Mouse (Mus musculus): ENCODE measurements around the gene Pfas. TPM values are rescaled to one million over a fixed set of nuclear protein-coding genes. Genes with fewer than 3 reads are reported as not detected.

The Pfas gene
- polyA plus RNA-seq, 1 experiment from 2014 or later = 15.5 TPM

DNA sequence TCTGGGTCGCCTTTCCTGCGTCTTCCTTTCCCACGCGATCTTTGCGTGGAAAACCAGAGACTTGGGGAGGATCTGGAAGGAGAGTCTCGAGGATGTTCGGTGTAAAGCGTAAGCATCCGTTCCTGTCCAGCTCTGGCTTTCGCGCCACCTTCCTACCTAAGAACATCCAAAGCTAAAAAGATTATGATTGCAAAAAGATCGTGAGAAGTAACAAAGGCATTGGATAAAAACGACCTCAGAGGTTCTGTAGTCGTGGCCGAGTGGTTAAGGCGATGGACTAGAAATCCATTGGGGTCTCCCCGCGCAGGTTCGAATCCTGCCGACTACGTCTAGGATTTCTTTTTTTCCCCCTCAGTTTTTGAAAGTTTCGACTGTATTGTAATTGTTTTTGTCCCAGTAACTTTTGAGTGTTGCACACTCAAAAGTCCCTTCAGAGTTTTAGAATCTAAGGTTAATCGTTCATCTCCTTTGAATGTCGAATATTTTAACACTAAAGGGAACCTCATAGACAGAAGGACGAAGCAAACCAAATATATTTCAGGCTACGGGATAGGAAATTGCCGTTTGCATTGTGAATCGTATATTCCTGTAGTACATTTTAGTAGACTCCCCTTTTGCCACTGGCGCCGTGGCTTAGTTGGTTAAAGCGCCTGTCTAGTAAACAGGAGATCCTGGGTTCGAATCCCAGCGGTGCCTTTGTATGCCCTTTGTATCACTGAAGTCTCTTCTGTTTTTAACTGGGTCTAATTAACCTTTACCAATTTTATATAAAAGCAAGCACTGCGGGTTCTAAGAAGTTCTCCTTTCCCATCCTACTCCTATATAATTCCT, 29.2 kb upstream of the Pfas start:
- H3K4me1 ChIP-seq = peaks cover 32% of the 10 kb centered on the region
- WGBS = under 1% methylated on average over 34 of the region's 34 CpGs
- H3K4me3 ChIP-seq (replicated peaks) = peak overlapping the region; percentile 67
- H3K36me3 ChIP-seq = peaks cover 27% of the 10 kb centered on the region
- peak overlapping the region; percentile 70 for H3K4me2 ChIP-seq
- peak overlapping the region; percentile 75 for H3K9ac ChIP-seq (replicated peaks)
- ATAC-seq (ENCODE audit: low FRiP score) = peak; percentile 53
- no peaks in the 10 kb centered on the region for H3K9me3 ChIP-seq (replicated peaks)
- no peaks in the 10 kb centered on the region for H3K27me3 ChIP-seq (replicated peaks)
- H3K27ac ChIP-seq (replicated peaks) = peak overlapping the region; percentile 88

DNA sequence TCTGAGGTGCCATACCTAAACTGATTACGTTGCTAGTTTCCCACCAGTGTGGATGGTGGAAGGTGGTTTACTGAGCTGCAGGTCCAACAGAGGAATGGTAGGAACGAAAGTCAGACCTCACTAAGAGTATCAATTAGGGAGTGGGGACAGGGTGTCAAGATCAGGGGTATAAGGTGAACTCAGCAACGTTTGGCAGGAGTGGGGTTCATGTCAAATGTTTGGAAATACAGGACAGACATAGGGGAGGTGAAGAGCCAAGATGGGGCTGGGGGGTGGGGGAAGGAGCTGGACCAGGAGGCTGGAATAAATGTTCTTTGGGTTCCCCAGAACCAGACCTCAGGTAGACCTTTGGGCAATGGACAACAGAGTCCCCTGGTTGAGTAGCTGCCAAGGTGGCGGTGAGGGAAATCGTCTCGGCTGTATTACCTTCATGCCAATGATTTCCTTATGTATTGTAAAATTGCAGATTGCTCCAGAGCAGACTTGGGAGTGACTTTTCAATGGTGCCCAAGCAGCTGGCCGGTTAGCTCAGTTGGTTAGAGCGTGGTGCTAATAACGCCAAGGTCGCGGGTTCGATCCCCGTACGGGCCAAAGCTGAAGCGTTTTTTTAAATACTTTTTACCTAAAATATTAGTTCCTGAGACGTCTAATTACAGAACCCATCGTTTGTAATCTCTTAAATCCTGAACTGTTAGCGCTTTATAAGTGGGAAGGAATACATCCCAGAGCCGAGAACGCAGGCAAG, 28.4 kb upstream of the Pfas start:
- 10% methylated on average over 20 of the region's 20 CpGs for WGBS
- Histone ChIP-seq H3K4me3 (replicated peaks) (peak overlapping the region; percentile 67), H3K9me3 (replicated peaks) (no peaks in the 10 kb centered on the region), H3K9ac (replicated peaks) (peak overlapping the region; percentile 75), H3K27me3 (replicated peaks) (no peaks in the 10 kb centered on the region), H3K4me2 (peak overlapping the region; percentile 70), H3K27ac (replicated peaks) (peak overlapping the region; percentile 88), H3K4me1 (peaks cover 32% of the 10 kb centered on the region), H3K36me3 (peaks cover 32% of the 10 kb centered on the region)
- ATAC-seq (ENCODE audit: low FRiP score) = 0 out of 2 replicates have a peak, but pooled peaks have one; percentile 30

GRCm38 (mm10) chr11:69035849-69036248, 27.6 kb upstream of the Pfas start:
- peaks cover 40% of the 10 kb centered on the region for H3K36me3 ChIP-seq
- no peaks in the 10 kb centered on the region for H3K27me3 ChIP-seq (replicated peaks)
- H3K4me2 ChIP-seq = peak overlapping the region; percentile 70
- 2% methylated on average over 8 of the region's 8 CpGs for WGBS
- no peaks in the 10 kb centered on the region for H3K9me3 ChIP-seq (replicated peaks)
- peaks cover 32% of the 10 kb centered on the region for H3K4me1 ChIP-seq
- no peak overlapping the region; the same call in 1 of the 2 replicates for H3K9ac ChIP-seq (replicated peaks)
- H3K27ac ChIP-seq (replicated peaks) = peak overlapping the region; percentile 88
- no peak for ATAC-seq (ENCODE audit: low FRiP score)
- H3K4me3 ChIP-seq (replicated peaks) = no peak overlapping the region; the same call in 1 of the 2 replicates

- Histone ChIP-seq H3K9ac (replicated peaks) (no peak overlapping the region; the same call in 1 of the 2 replicates), H3K4me3 (replicated peaks) (no peak overlapping the region), H3K27me3 (replicated peaks) (no peaks in the 10 kb centered on the region), H3K4me2 (peak overlapping the region; percentile 70), H3K36me3 (peaks cover 44% of the 10 kb centered on the region), H3K9me3 (replicated peaks) (no peaks in the 10 kb centered on the region), H3K4me1 (peaks cover 32% of the 10 kb centered on the region), H3K27ac (replicated peaks) (peak overlapping the region; percentile 88)
- 81% methylated on average over 9 of the region's 9 CpGs for WGBS
- no peak for ATAC-seq (ENCODE audit: low FRiP score)
Measured at GRCm38 (mm10) chr11:69035411-69035810, 27.2 kb upstream of the Pfas start.

DNA sequence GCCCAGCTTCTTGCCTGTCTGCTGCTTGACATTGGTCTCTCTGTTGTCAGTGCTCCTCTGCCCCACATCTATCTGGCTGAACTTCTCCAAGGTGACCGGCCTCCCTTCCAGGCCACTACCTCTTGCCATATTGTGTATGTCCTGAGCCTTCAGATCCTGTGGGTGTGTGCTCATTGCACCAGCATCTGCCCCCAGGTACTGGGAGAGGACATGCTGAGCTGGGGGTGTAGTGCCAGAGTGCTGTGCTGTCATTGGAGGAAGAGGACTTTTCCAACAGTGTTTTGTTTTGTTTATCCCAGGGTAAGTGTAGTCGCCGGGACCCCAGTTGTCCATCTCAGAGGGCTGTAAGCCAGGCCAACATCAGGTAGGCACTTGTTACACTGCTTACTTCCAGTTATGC, 26.3 kb upstream of the Pfas start:
- 94% methylated on average over 3 of the region's 3 CpGs for WGBS
- Histone ChIP-seq H3K4me2 (no peak overlapping the region), H3K4me1 (peaks cover 31% of the 10 kb centered on the region)

DNA sequence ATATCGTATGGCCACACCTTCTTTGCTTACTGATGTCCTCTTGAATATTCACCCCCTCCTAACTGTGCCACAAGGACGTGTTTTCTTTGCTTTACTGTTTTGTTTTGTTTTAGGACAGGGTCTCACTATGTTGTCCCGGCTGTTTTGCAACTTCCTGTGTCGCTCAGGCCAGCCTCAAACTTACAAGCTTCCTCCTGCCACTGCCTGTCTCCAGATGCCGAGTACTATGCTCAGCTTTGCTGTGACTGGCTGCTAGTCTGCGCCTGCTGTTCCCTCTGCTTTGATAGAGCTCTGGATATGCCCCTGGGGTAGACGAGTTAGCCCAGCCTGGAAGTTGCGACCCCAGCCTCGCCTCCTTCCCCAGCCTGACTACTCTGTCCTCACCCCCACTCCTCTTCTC, 25.3 kb upstream of the Pfas start:
- Histone ChIP-seq H3K9me3 (replicated peaks) (no peaks in the 10 kb centered on the region), H3K9ac (replicated peaks) (no peak overlapping the region), H3K27ac (replicated peaks) (no peak overlapping the region), H3K4me3 (replicated peaks) (no peak overlapping the region), H3K36me3 (peaks cover 63% of the 10 kb centered on the region), H3K4me1 (peaks cover 21% of the 10 kb centered on the region), H3K27me3 (replicated peaks) (no peaks in the 10 kb centered on the region), H3K4me2 (no peak overlapping the region)
- no peak for ATAC-seq (ENCODE audit: low FRiP score)
- WGBS = 80% methylated on average over 9 of the region's 9 CpGs

More for the DNA sequence above, 26.3 kb upstream of the Pfas start:
- Histone ChIP-seq H3K4me3 (replicated peaks) (no peak overlapping the region), H3K27me3 (replicated peaks) (no peaks in the 10 kb centered on the region), H3K9me3 (replicated peaks) (no peaks in the 10 kb centered on the region), H3K9ac (replicated peaks) (no peak overlapping the region), H3K27ac (replicated peaks) (no peak overlapping the region), H3K36me3 (peaks cover 53% of the 10 kb centered on the region)
- no peak for ATAC-seq (ENCODE audit: low FRiP score)

DNA sequence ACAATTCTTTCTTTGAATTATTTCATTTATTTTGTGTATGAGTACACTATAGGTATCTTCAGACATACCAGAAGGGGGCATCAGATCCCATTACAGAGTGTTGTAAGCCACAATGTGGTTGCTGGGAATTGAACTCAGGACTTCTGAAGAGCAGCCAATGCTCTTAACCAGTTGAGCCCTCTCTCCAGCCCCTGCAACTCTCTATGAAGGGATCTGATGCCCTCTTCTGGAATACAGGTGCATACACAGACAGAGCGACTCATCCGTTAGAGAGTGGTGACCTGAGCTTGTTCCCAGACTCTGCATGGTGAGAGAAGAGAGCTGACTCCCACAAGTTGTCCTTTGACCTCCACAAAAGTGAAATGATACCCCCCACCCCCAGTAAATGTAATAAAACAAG, 20.5 kb upstream of the Pfas start:
- Histone ChIP-seq H3K27me3 (replicated peaks) (no peaks in the 10 kb centered on the region), H3K9ac (replicated peaks) (no peak overlapping the region), H3K36me3 (peaks cover 96% of the 10 kb centered on the region), H3K9me3 (replicated peaks) (no peaks in the 10 kb centered on the region), H3K27ac (replicated peaks) (no peak overlapping the region), H3K4me1 (no peaks in the 10 kb centered on the region), H3K4me3 (replicated peaks) (no peak overlapping the region), H3K4me2 (no peak overlapping the region)
- WGBS = 70% methylated on average over 2 of the region's 2 CpGs
- ATAC-seq (ENCODE audit: low FRiP score) = no peak

- H3K27me3 ChIP-seq (replicated peaks) = no peaks in the 10 kb centered on the region
- H3K9me3 ChIP-seq (replicated peaks) = no peaks in the 10 kb centered on the region
- WGBS = 96% methylated on average over 3 of the region's 3 CpGs
- H3K9ac ChIP-seq (replicated peaks) = no peak overlapping the region
- H3K36me3 ChIP-seq = peaks cover 99% of the 10 kb centered on the region
- H3K27ac ChIP-seq (replicated peaks) = no peak overlapping the region
- no peak for ATAC-seq (ENCODE audit: low FRiP score)
- no peaks in the 10 kb centered on the region for H3K4me1 ChIP-seq
- no peak overlapping the region for H3K4me3 ChIP-seq (replicated peaks)
- no peak overlapping the region for H3K4me2 ChIP-seq
Measured at GRCm38 (mm10) chr11:69026562-69026961, 18.3 kb upstream of the Pfas start.

GRCm38 (mm10) chr11:69020691-69021090, 12.4 kb upstream of the Pfas start:
- Histone ChIP-seq H3K4me3 (replicated peaks) (no peak overlapping the region), H3K4me2 (no peak overlapping the region), H3K4me1 (peaks cover 11% of the 10 kb centered on the region), H3K27me3 (replicated peaks) (no peaks in the 10 kb centered on the region), H3K36me3 (peaks cover 44% of the 10 kb centered on the region), H3K9ac (replicated peaks) (no peak overlapping the region), H3K27ac (replicated peaks) (no peak overlapping the region), H3K9me3 (replicated peaks) (no peaks in the 10 kb centered on the region)
- ATAC-seq (ENCODE audit: low FRiP score) = no peak

DNA sequence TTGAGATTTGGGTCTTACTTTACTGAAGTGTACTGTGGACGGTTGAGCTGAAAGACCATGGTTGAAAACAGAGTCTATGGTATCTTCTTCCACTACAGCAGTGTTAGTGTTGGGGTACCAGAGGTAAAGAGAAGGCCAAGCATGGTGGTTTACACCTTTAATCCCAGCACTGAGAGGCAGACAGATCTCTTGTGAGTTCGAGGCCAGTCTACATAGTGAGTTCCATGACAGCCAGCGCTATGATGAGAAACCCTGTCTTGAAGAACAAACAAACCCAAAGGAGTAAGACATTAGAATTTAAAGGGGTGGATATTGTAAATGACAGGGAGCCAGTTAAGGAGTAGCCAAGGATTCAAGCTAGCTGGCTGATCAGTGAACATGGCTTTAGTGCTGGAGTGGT, 8.5 kb upstream of the Pfas start:
- WGBS = 66% methylated on average over 3 of the region's 3 CpGs
- H3K27me3 ChIP-seq (replicated peaks) = no peaks in the 10 kb centered on the region
- H3K27ac ChIP-seq (replicated peaks) = peak overlapping the region; percentile 94
- peak overlapping the region; percentile 68 for H3K4me2 ChIP-seq
- H3K9ac ChIP-seq (replicated peaks) = peak overlapping the region; percentile 73
- no peak for ATAC-seq (ENCODE audit: low FRiP score)
- no peaks in the 10 kb centered on the region for H3K9me3 ChIP-seq (replicated peaks)
- peak overlapping the region; percentile 51 for H3K4me3 ChIP-seq (replicated peaks)
- H3K4me1 ChIP-seq = peaks cover 20% of the 10 kb centered on the region
- peaks cover 5% of the 10 kb centered on the region for H3K36me3 ChIP-seq

DNA sequence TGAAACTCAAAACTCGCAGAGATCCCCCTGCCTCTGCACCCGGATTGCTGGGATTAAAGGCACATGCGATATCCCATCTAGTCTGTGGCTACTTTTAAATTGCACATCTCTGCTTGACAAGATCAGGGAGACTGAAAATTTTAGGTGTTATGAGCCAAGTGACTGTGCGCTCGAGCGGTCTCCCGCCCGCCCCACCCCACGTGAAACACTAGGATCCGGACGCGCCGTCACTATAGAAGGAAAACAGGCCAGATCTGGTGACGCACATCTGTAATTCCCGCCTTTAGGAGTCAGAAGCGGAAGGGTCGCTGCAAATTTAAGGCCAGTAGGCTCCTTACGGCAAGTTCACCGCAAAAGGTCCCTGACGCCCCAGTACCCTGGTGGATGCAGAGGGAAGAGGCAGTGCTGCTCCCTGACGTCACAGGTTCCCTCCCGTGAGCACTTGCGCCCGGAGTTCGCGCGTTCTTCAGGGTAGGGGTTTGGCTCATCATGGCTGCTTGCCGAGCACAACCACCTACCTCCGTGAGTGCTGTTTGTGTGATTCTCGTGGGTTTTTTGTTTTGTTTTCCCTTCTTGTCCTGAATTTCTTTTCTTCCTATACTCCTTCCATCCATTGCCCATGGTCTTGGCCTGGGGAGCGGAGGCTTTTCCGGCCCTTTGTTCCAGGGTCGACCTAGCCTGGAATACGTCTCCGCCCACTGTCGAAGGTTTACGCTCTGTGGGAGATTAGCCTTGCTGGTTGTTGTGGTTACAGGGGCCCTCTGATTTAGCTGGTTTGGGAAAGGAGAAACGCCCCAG, 7.6 kb upstream of the Pfas start, which contains the start of gene Ctc1:
Ctc1 (plus strand) TSS at position 268 of the 798 bp plus-strand sequence.
- Histone ChIP-seq H3K27me3 (replicated peaks) (no peaks in the 10 kb centered on the region), H3K9ac (replicated peaks) (peak within 1 kb of the TSS; percentile 73), H3K9me3 (replicated peaks) (no peaks in the 10 kb centered on the region), H3K27ac (replicated peaks) (peak within 1 kb of the TSS; percentile 94), H3K36me3 (no peaks in the 10 kb centered on the region), H3K4me1 (peaks cover 29% of the 10 kb centered on the region), H3K4me3 (replicated peaks) (peak within 1 kb of the TSS; percentile 51), H3K4me2 (peak within 1 kb of the TSS; percentile 68)
- 2% methylated on average over 38 of the region's 38 CpGs for WGBS
- peak; percentile 95 for ATAC-seq (ENCODE audit: low FRiP score)
